Mouse (Mus musculus) embryonic fibroblast, embryonic 13.5 days (primary cell): ENCODE measurements around the gene Gja10.

ENCODE experiments used
- CTCF ChIP-seq: IDR thresholded peaks from 2 replicates; pipeline ENCODE4 v1.5.1; 2011; ENCODE audit warnings: mild to moderate bottlenecking, control low read depth, low read length, moderate library complexity, borderline replicate concordance; ENCODE audit not compliant: insufficient read depth
- POLR2A ChIP-seq: IDR thresholded peaks from 2 replicates; pipeline ENCODE4 v1.6.1; 2011; ENCODE audit warnings: low read depth, mild to moderate bottlenecking, control low read depth, low read length, moderate library complexity

GRCm38 (mm10) chr4:32651669-32652068 is 49.1 kb upstream of the Gja10 start:
- TF ChIP-seq POLR2A = no peak
- TF ChIP-seq CTCF = no peak
